Mouse (Mus musculus) stomach, postnatal 0 days (tissue): ENCODE data around the gene Olfr803.

ENCODE experiments used
- CTCF ChIP-seq: IDR thresholded peaks from 2 replicates; pipeline ENCODE4 v1.5.1; 2016; ENCODE audit warnings: antibody characterized with exemption, low read depth, mild to moderate bottlenecking, moderate library complexity
- EP300 ChIP-seq: optimal IDR thresholded peaks from 2 replicates; pipeline ENCODE3; 2016; ENCODE audit warnings: antibody characterized with exemption

DNA sequence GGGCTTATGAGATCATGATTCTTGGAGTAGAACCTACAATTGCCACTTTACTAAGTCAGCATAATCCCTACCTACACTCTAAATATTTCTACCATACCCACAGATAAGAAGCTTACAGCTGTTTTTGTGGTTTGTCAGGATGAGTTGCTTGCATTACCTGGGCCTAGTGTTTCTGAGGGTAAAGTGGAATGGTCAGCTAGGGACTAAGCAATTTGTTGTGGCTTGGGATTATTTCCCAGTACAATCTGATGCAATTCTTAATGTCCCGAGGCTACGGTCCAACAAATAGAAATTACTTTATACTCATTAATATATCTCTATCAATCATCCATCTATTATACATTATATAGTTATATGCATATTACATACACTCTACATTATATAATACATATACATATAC, 35.2 kb upstream of the Olfr803 start, which contains the start of gene Olfr805:
- no peak for TF ChIP-seq CTCF
- no peak for TF ChIP-seq EP300
